Mouse (Mus musculus) stomach, postnatal 0 days (tissue): ENCODE results near the gene 1110051M20Rik.

ENCODE experiments used
- CTCF ChIP-seq: IDR thresholded peaks from 2 replicates; pipeline ENCODE4 v1.5.1; 2016; ENCODE audit warnings: antibody characterized with exemption, low read depth, mild to moderate bottlenecking, moderate library complexity
- EP300 ChIP-seq: optimal IDR thresholded peaks from 2 replicates; pipeline ENCODE3; 2016; ENCODE audit warnings: antibody characterized with exemption

DNA sequence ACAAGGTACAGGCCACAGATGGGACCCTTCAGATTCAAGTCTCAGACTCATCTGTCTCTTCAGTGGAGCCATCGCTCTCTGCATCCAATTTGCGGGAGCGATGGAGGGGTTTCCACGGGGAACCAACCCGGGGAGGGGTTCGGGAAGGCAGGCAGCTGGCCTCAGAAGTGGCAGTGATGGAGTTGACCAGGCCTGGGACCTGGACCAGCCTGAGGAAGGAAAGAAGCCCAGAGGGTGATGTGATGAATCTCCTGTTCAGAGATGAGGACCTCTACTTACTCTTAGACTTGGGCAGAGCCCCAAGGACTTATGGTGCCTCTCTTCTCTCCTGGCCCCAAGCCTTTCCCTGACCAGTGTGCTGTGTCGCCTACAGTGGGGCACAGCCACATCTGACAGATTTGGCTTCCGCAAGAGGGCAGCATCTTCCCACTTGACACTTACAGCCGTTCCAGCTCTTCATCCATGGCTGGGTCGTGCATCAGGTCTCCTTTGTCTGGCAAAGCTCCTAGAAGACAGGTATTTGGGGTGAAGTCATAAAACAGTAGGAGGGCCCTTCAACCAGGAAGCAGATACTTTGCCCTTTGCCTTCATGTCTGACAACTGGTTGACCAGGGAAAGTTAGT is 165.6 kb downstream of the 1110051M20Rik start:
- TF ChIP-seq CTCF (peak; percentile 83), EP300 (no peak)
